Mouse (Mus musculus): ENCODE results near the gene B3glct.

DNA sequence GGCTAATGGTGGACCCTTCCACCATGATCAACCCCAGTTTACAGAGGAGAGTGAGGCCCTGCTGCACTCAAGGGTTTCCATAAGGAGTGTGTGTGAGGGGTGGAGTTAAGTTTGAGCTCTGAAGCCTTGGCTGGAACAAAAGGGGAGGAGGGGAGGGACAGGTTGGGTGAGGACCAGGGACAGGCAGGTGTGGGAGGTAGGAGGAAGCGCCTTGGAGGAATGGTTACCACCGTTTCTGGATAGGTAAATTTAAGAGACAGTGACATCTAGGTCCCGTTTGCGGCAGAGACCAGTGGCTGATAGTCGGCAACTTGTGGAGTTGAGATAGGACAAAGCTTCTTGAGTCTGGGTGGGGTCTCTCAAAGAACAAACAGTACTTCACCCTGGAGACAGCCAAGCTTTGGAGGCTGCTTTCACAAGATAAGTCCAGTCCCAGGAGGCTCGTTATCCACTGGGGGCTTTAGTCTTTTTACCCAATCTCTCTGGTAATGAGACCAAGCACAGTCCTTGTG is 29.1 kb upstream of the B3glct start:
- no peak for TF ChIP-seq CTCF (IDR thresholded peaks at IDR 0.05; ENCODE audit: borderline replicate concordance, insufficient read depth, low read length)
- no peak for TF ChIP-seq POLR2A (IDR thresholded peaks at IDR 0.05; ENCODE audit: low read depth, low read length)
